Mouse (Mus musculus): ENCODE measurements around the gene Lgals9.

DNA sequence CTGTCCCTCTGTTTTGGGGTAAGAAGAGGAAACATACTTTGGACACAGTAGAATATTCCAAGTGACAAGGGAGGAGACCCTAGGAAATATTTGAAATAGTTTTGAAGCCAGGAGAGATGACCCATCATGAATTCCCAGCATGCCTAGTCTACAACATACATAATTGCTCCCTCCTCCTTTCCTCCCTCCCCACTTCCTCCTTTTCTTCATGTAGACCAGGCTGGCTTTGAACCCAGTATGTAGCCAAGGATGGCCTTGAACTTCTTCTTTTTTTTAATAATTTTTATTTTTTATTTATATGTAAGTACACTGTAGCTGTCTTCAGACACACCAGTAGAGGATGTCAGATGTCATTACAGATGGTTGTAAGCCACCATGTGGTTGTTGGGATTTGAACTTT is 759 bp upstream of the Lgals9 start:
- TF ChIP-seq CTCF (IDR thresholded peaks at IDR 0.05; ENCODE audit: extremely low read depth, insufficient read length, insufficient replicate concordance, low read depth, low read length) (no peak), POLR2A (IDR thresholded peaks at IDR 0.05; ENCODE audit: low read depth, low read length) (no peak)

Data from small intestine, adult 2 months (tissue).